Mouse (Mus musculus): ENCODE results near the gene Cenpf.

DNA sequence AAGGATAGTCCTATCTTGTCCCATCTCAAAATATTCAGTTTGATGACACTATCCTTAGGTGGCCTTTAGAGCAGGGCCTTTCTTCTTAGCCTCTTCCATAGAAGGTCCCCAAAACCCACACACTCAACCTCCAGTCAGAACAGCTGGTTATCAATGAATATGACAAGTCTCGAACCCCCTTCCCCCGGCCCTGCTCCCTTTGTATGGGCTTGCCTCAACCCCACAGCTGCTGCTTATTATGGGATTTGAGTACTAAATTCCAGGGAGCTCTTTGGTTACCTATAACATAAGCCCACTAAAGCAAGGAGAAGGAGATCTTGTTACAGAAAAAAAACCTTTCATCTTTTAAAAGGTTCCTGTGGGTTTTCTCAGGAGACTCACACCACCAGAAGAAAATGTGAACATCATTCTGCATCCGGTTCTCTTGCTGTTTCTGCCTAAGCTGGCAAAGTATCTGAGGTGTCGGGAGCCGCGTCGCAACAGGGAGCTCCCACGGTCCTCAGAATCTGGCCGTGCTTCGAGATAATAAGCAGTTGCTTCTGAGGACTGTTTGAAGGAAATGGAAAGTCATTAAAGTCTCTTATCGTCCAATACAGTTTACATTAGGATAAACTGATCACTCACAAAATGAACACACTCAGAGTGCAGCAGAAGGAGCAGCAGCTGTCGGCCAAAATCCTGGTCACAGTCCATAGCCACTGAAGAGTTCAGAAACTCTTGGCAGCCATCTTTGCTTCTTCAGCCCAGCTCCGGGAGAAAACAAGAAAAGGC lies 68.7 kb downstream of the Cenpf start:
- TF ChIP-seq NELFE (IDR thresholded peaks at IDR 0.05; ENCODE audit: low read depth, low read length) (no peak), USF1 (IDR thresholded peaks at IDR 0.05; ENCODE audit: low read depth, low read length) (no peak), POLR2A (IDR thresholded peaks at IDR 0.05; ENCODE audit: low read depth, low read length) (no peak), ETS1 (conservative IDR thresholded peaks at IDR 0.05; ENCODE audit: low read depth, low read length) (no peak)

All from CH12.LX (cell line).